Mouse (Mus musculus) liver, adult (tissue): ENCODE data around the gene Hdac1.

Experiments used
- GATA4 ChIP-seq: IDR thresholded peaks from 2 replicates; pipeline ENCODE4 v1.6.1; 2014; ENCODE audit warnings: mild to moderate bottlenecking, low read length; ENCODE audit not compliant: insufficient replicate concordance

Gene Hdac1

DNA sequence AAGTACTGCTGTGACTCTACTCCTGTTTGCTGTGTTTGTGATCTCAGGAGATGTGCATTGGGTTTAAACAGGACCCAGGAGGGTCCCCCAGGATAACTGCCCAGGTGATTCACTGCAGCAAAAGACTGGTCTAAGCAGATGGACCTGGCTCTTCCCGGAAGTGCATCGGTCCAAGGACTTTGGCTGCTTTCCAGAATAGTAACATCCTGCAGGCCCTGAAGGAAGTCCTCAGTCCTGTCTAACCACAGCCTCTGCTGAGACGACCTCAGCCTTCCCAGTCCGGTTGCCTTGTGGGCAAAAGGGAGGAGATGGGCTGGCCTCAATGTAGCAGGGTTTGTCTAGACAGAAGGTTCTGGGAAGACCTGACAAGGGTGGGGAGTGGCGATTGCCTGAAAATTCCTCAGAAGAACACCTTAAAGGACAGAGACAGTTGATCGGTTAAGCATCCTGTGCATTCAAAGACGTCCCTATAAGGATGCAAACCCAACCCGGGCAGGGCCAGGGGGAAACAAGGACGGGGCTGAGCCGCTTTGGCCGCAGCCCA is 39.5 kb downstream of the Hdac1 start:
- no peak for TF ChIP-seq GATA4

DNA sequence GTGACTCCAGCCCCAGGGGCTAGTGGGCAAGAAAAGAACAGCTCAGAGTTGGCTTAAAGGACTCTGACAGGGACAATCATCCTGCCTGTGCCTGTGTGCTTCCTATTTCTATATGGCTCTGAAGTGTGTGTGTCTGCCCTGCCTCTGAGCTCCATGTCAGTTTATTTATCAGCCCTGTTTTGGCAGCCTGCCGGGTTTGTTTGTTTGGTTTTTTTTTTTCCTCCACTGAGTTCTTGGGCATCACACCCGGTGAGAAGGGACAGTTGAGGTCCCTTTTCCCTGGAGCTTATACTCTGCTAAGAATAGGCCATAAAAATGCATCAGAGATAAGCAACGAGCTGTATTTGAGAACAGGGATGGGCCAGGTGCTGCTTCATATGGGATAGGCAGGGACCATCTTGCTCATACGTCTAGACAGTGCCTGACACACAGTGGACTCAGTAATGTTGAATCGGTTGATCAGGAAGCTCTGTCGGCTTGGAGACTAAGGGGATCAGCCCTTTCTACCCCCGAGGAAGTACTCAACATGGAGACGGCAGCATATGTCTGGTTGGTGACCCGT is 40.1 kb downstream of the Hdac1 start:
- no peak for TF ChIP-seq GATA4

DNA sequence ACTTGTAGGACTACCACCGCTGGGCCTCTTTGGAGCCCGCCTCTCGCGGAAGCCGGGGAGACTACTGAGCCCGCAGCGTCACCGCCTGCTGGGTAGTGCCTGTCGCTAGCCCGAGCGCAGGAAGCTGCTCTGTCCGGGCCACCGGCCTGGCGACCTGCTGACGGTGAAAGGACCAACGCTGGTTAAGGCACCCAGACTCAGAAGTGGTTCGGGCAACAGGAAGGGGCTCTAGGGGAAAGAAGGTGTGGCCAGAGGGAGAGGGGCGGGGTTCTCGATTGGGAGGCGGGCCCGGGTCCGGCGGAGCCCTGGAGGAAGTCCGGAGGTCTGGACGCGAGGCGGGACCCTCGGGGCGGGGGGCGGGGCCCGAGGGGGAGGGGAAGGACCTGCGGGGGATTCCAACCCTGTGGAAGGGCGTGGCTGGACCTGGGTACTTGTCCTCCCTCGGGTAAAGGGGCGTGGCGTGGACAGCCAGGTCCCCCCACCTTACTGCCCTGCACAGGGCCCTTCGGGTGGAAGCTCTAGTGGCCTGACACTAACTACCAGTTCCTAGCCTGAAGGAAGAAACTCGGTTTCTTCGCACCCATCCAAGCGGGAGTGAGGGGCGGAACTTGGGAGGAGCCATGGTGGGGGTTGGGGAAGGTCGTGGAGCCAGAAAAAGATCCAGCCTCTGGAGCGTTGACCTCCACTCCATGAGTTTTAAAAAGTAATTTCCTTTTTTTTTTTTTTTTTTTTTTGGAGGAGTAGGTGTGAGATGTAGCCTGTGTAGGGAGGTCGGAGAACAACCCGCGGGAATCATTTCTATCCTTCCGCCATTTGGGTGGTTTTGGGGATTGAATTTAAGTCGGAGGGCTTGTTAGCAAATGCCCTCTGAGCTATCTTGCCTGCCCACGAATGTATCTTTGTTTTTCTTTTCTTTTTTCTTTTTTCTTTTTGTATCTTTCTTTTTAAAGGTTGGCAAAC is 41.6 kb downstream of the Hdac1 start:
- TF ChIP-seq GATA4, result no peak

DNA sequence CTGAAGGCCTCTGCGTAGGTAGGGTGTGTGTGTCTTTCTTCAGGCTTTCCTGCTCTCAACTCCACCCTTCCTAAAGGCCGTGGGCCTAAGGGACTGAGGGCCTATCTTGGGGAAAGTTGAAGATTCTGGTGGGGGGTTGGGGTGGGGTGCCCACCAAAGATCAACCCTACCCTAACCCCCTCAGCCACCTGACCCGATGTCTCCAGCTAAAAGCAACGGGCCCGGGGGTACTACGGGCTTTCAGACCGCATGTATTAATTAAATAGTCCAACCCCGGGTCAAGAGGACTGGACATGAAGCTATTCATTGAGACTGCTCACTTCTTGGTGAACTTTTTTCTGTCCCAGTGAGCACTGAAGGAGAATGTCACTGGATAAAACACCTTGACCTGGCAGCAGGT is 42.5 kb downstream of the Hdac1 start:
- no peak for TF ChIP-seq GATA4

DNA sequence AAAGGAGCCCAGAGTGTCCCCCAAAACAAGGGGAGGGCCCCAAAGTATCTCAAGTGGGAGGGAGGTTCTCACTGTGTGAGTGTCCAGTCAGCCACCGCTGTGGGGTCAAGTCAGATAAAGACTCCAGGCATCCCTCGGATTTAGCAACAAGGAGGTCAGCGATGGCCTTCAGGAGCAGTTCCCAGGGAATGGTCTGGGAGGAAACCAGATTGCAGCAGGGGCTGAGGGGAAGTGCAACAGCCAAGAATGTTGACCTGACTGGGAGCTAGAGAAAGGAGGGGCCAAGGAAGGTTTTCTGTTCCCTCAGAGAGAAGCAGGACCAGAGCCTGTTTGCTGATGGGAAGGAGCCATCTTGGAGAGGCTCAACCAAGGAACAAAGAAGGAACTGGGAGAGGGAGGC is 43.6 kb downstream of the Hdac1 start:
- peak; percentile 89; the same call in 1 of the 2 replicates for TF ChIP-seq GATA4

DNA sequence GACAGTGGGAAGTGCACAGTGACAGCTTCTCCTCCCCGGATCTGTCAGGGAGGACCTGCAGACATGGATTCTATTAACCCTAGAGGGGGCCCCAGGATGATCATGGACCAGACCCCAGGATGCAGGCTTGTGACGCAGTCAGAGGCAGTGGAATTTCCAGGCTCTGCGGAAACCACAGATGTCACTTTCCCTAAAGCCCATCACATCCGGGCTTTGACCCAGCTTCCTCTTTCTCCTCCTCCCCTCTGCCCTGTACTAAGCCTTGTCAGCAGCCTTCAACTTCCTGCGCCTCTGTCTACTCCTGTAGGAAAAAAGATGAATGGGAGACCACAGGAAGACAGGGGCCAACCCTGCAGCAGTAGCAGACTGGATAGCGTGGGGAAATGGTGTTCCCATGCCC is 45.9 kb downstream of the Hdac1 start:
- TF ChIP-seq GATA4, result peak; percentile 56; the same call in 1 of the 2 replicates

DNA sequence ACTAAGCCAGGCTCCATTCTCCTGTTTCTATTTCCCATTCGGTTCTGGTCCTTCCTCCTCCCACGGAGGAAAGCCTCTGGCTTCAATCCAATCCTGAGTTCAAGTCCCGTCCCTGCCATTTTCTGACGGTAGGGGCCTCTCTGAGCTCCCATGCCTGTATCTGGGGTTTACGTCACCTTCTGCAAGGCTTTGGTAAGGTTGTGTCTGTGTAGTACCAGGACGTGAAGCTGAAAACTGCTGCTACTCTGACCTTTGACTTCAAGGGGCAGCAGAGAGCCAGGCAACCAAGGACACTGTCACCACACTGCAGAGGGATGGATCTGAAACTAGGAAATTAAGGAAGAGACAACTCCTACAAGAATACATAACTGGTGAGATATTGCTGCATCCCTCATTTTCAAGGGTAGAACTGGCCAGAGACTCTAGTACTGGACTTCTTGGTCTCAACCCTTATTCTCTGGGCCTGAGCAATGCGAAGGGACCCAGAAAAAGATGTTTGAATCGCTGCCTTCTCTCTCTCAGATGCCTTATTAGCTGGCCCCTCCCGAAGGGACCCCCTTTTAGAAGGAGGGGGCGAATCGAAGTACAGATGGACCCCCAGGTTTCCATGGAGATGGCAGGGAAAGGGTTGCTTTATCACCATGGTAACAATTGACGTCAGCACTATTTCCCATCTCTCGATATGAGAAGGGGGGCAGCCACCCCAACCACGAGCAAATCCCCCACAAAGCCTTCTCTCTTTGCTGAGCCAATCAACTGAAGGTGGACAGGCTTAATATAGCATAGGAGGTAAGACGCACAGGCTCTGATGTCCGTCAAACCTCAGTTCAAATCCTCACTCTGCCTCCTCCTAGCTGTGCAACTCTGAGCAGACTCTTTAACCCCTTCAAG is 46.6 kb downstream of the Hdac1 start:
- TF ChIP-seq GATA4, result no peak

DNA sequence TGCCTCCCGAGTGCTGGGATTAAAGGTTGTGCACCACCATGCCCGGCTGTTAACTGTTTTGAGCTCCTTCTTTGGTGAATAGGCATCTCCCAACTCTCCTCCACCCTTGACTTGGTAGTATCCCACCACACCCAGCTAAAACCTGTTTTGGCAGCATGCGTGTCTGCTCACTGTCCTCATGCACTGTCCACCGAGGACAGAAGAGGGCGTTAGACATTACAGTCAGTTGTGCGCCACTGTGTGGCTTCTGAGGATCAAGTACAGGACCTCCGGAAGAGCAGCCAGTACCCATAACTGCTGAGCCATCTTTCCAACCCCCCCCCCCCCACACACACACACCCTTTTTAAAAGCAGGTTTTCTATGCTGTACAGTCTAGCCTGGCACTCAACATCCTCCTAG is 47.8 kb downstream of the Hdac1 start:
- TF ChIP-seq GATA4, result no peak

DNA sequence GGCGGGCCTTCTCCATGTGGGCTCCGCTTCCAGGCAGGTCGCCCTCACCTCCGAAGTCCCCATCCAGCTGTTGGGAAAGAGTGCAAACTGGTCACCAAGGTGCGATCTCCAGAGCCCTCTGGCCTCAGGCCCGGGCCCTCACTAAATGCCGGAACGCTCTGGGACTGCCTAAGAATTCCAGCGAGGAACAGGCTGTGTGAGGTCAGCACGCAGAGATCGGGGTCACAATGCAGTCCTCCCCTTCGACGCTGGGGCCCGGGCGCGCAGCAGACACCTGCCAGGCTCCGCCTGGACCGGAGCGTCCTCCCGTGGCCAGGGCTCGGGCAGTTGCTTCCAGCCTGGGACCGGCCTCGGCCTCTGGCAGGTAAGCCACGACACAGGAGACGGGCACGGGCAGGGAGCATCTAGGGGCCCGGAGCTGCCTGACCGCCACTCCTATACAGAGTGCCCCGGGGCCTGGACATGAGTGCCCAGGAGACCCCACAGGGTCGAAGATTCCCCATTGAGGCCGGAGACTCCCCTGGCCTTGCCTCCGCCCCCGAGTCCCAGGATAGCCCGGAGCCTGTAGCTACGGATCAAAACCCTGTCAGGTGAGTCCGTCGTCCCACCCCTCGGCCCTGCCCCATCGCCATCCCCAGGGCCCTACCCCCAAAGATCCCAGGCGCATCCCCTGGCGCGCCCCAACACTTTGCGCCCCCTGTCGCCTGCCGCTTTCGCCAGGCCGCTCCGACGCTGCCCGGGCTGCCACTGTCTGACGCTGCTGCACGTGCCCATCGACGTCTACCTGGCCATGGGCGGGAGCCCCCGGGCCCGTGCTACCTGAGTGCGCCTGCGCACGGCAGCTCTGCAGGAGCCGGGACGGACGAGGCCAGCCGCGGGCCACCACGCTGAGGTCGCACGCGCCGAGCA is 51.3 kb downstream of the Hdac1 start, which contains the start of the genes Tssk3 and Fam229a:
Gene Tssk3 (minus strand): TSS at position 51 of the 909 bp plus-strand sequence.
Gene Fam229a (plus strand): TSS at position 219 of the 909 bp plus-strand sequence.
- TF ChIP-seq GATA4, result no peak

DNA sequence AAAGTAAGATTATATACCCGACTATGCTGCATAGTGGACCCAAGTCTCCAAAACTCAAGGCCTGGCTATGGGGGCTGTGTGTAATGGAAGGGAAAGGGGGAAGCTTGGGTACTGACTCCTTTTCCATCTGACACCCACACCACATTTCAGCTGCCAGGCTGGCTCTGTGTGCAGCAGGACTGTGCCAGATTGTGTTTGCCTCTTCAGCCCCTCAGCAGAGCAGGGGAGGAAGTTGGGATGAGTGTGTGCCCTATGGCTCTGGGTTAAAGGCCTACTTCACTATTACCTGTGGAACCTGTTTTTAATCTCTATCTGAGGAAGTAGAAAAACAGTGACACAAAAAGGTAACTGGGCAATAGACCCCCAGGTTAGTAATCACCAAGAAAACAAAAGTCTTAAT is 61.4 kb downstream of the Hdac1 start:
- TF ChIP-seq GATA4, result no peak

DNA sequence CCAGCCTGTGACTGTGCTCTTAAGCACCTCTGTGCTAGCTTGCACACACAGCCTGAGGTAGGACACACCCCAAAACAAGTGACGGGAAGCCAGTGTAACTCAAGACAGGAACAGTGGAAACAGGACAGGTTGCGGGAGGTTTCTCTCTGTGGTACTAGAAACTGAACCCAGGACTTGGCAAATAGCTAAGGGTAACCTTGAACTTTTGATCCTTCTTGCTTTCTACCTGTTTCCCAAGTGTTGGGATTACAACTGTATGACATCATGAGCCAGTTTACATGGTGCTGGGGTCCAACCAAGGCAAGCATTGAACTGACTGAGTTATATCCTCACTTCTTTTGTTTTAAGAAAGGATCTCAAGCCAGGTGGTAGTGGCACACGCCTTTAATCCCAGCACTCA is 62.6 kb downstream of the Hdac1 start:
- no peak for TF ChIP-seq GATA4

DNA sequence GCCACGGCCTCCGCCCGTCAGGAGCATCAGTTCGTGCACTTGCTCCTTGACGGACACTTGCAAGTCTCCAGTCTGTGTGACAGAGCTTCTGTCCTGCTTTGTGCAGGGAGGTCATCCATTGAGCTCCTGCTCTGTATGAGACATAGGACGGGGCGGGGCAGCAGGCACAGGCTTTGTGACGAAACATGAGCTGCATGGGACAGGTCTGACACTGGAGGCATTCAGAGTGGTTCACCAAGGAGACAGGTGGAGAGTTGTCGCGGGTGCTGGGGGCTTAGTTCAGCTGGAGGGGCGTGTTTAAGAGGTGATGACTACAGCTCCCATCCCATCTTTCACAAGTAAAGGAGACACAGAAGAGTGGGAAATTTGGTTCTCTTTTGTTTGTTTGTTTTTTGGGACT is 66.5 kb downstream of the Hdac1 start:
- TF ChIP-seq GATA4, result no peak
